Mouse (Mus musculus): ENCODE data around the gene Uhrf2. TPM values are rescaled to one million over a fixed set of nuclear protein-coding genes. Genes with fewer than 3 reads are reported as not detected.
"Not testable (repeated sequence)": the region's sequence is repeated elsewhere in the genome, so short reads cannot be mapped to it uniquely, and the experiment has no call there.

Uhrf2 gene
- polyA plus RNA-seq, 1 experiment from 2014 or later: 54.6 TPM

DNA sequence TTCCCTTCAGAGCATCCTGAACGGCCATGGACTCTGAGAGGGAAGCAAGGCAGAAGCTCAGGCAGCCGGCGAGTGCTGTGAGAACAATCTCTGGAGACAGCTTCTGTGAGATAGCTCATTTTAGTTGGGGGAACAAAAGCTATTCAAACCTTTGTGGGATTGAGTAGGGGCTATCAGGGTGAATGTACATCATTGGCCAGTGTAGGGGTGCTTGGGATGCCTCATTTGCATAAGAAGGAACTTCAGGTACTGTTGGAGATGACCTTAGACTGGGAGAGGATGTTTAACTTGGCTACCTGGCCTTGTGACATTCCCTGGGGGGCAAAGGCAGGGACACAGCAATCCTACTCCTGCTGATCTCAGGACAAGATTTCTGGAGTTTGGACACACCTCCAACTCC, 23.9 kb upstream of the Uhrf2 start:
- H3K4me3 ChIP-seq (ENCODE audit: control insufficient read depth in 1 of 2, insufficient read depth in 1 of 2, low read depth in 1 of 2, low read length in 2 of 2): no peak overlapping the region
- H3K4me2 ChIP-seq (ENCODE audit: low read length): no peak overlapping the region
- no peak overlapping the region for H3K9ac ChIP-seq (ENCODE audit: low read length)
- no peaks in the 10 kb centered on the region for H3K4me1 ChIP-seq (ENCODE audit: control insufficient read depth in 2 of 2, insufficient read depth in 2 of 2, low read length in 2 of 2)
- H3K36me3 ChIP-seq (ENCODE audit: control insufficient read depth, insufficient read depth, low read length): no peaks in the 10 kb centered on the region
- ATAC-seq (ENCODE audit: insufficient number of reproducible peaks, insufficient read depth, low FRiP score, low read depth): no peak
- 68% methylated on average over 3 of the region's 3 CpGs for WGBS
- no peaks in the 10 kb centered on the region for H3K27me3 ChIP-seq (ENCODE audit: control insufficient read depth, insufficient read depth, low read length)
- H3K9me3 ChIP-seq (ENCODE audit: control insufficient read depth, low read length): no peaks in the 10 kb centered on the region
- no peak overlapping the region for H3K27ac ChIP-seq (replicated peaks in 1 of 2; ENCODE audit: control insufficient read depth in 1 of 2, insufficient read depth in 1 of 2, low read depth in 2 of 2, low read length in 2 of 2)

DNA sequence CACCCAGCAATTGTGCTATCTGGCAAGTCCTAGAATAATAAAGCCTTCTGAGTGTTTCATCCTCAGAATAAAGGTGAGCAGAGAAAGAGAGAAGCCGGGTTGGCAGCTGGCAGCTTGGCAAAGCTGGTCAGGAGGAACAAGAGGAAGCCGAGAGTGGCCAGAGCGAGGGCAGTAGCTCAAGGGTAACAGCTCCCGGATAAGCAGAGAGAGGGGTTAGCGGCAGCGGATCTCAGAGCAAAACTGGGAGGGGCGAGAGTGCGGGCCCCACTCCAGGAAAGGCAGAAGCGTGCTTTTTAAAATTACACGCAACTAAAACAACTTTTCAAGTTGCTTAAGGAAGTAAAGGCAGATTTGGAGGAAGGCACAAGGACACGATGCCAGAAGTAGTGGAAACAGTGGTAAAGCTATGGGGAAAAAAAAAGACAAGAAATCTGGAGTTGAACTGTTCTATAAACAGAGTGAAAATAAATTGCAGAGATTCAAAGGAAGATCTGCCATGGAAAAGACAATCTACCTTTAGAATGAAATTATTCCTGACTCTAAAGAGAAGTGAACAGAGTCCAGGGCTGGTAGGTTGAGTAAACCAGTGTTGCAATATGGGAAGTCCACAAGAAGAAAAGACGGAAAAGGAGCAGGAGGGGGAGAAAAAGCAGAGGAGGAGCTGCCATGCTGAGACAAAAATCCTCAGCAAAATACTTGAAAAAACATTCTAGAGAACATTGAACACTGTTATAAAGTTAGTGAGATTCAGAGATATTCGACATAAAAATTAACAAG, 19.6 kb upstream of the Uhrf2 start:
- ATAC-seq (ENCODE audit: insufficient number of reproducible peaks, insufficient read depth, low FRiP score, low read depth): no peak
- Histone ChIP-seq H3K9ac (ENCODE audit: low read length) (no peak overlapping the region), H3K4me2 (ENCODE audit: low read length) (peak overlapping the region; percentile 21), H3K4me1 (ENCODE audit: control insufficient read depth in 2 of 2, insufficient read depth in 2 of 2, low read length in 2 of 2) (peaks cover 0 to 3% of the 10 kb centered on the region in 2 experiments; a peak in 1 of 4 replicates), H3K4me3 (ENCODE audit: control insufficient read depth in 1 of 2, insufficient read depth in 1 of 2, low read depth in 1 of 2, low read length in 2 of 2) (no peak overlapping the region), H3K9me3 (ENCODE audit: control insufficient read depth, low read length) (no peaks in the 10 kb centered on the region), H3K27ac (replicated peaks in 1 of 2; ENCODE audit: control insufficient read depth in 1 of 2, insufficient read depth in 1 of 2, low read depth in 2 of 2, low read length in 2 of 2) (no peak overlapping the region), H3K27me3 (ENCODE audit: control insufficient read depth, insufficient read depth, low read length) (no peaks in the 10 kb centered on the region), H3K36me3 (ENCODE audit: control insufficient read depth, insufficient read depth, low read length) (no peaks in the 10 kb centered on the region)
- 57% methylated on average over 13 of the region's 13 CpGs for WGBS

DNA sequence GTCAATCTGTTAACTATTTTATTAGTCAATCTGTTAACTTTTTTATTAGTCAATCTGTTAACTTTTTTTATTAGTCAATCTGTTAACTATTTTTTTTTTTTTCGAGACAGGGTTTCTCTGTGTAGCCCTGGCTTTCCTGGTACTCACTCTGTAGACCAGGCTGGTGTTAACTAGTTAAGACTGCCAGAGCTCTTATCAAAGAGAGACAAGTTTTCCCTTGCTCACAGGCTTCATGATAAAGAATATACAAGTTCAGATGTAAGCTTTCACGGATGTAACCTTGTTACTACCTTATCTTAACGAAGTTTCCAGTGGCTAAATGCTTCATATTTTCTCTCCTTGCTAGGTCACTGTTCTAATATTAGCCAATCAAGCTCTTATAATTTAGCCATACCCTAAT, 16.0 kb upstream of the Uhrf2 start:
- no peak overlapping the region for H3K27ac ChIP-seq (replicated peaks in 1 of 2; ENCODE audit: control insufficient read depth in 1 of 2, insufficient read depth in 1 of 2, low read depth in 2 of 2, low read length in 2 of 2)
- H3K4me3 ChIP-seq (ENCODE audit: control insufficient read depth in 1 of 2, insufficient read depth in 1 of 2, low read depth in 1 of 2, low read length in 2 of 2): no peak overlapping the region
- no peaks in the 10 kb centered on the region for H3K27me3 ChIP-seq (ENCODE audit: control insufficient read depth, insufficient read depth, low read length)
- no peak for ATAC-seq (ENCODE audit: insufficient number of reproducible peaks, insufficient read depth, low FRiP score, low read depth)
- peaks cover 0 to 3% of the 10 kb centered on the region in 2 experiments; a peak in 1 of 4 replicates for H3K4me1 ChIP-seq (ENCODE audit: control insufficient read depth in 2 of 2, insufficient read depth in 2 of 2, low read length in 2 of 2)
- H3K36me3 ChIP-seq (ENCODE audit: control insufficient read depth, insufficient read depth, low read length): no peaks in the 10 kb centered on the region
- H3K4me2 ChIP-seq (ENCODE audit: low read length): no peak overlapping the region
- no peak overlapping the region for H3K9ac ChIP-seq (ENCODE audit: low read length)
- 51% methylated on average over 3 of the region's 3 CpGs for WGBS
- H3K9me3 ChIP-seq (ENCODE audit: control insufficient read depth, low read length): no peaks in the 10 kb centered on the region

- H3K9ac ChIP-seq (ENCODE audit: low read length): no peak overlapping the region
- H3K27ac ChIP-seq (replicated peaks in 1 of 2; ENCODE audit: control insufficient read depth in 1 of 2, insufficient read depth in 1 of 2, low read depth in 2 of 2, low read length in 2 of 2): no peak overlapping the region
- no peak for ATAC-seq (ENCODE audit: insufficient number of reproducible peaks, insufficient read depth, low FRiP score, low read depth)
- no peak overlapping the region for H3K4me2 ChIP-seq (ENCODE audit: low read length)
- H3K4me3 ChIP-seq (ENCODE audit: control insufficient read depth in 1 of 2, insufficient read depth in 1 of 2, low read depth in 1 of 2, low read length in 2 of 2): no peak overlapping the region
- peaks cover 0 to 3% of the 10 kb centered on the region in 2 experiments; a peak in 1 of 4 replicates for H3K4me1 ChIP-seq (ENCODE audit: control insufficient read depth in 2 of 2, insufficient read depth in 2 of 2, low read length in 2 of 2)
- no peaks in the 10 kb centered on the region for H3K36me3 ChIP-seq (ENCODE audit: control insufficient read depth, insufficient read depth, low read length)
- no peaks in the 10 kb centered on the region for H3K9me3 ChIP-seq (ENCODE audit: control insufficient read depth, low read length)
- 80% methylated on average over 6 of the region's 6 CpGs for WGBS
- no peaks in the 10 kb centered on the region for H3K27me3 ChIP-seq (ENCODE audit: control insufficient read depth, insufficient read depth, low read length)
Measured at GRCm38 (mm10) chr19:30016156-30016555, 14.2 kb upstream of the Uhrf2 start.

- H3K9me3 ChIP-seq (ENCODE audit: control insufficient read depth, low read length); H3K36me3 ChIP-seq (ENCODE audit: control insufficient read depth, insufficient read depth, low read length); H3K9ac ChIP-seq (ENCODE audit: low read length); H3K4me3 ChIP-seq (ENCODE audit: control insufficient read depth in 1 of 2, insufficient read depth in 1 of 2, low read depth in 1 of 2, low read length in 2 of 2); ATAC-seq (ENCODE audit: insufficient number of reproducible peaks, insufficient read depth, low FRiP score, low read depth); H3K4me2 ChIP-seq (ENCODE audit: low read length); H3K4me1 ChIP-seq (ENCODE audit: control insufficient read depth in 2 of 2, insufficient read depth in 2 of 2, low read length in 2 of 2); H3K27me3 ChIP-seq (ENCODE audit: control insufficient read depth, insufficient read depth, low read length); H3K27ac ChIP-seq (replicated peaks in 1 of 2; ENCODE audit: control insufficient read depth in 1 of 2, insufficient read depth in 1 of 2, low read depth in 2 of 2, low read length in 2 of 2): not testable (repeated sequence)
- 91% methylated on average over 10 of the region's 10 CpGs for WGBS
Measured at GRCm38 (mm10) chr19:30023419-30023818, 6.9 kb upstream of the Uhrf2 start.

DNA sequence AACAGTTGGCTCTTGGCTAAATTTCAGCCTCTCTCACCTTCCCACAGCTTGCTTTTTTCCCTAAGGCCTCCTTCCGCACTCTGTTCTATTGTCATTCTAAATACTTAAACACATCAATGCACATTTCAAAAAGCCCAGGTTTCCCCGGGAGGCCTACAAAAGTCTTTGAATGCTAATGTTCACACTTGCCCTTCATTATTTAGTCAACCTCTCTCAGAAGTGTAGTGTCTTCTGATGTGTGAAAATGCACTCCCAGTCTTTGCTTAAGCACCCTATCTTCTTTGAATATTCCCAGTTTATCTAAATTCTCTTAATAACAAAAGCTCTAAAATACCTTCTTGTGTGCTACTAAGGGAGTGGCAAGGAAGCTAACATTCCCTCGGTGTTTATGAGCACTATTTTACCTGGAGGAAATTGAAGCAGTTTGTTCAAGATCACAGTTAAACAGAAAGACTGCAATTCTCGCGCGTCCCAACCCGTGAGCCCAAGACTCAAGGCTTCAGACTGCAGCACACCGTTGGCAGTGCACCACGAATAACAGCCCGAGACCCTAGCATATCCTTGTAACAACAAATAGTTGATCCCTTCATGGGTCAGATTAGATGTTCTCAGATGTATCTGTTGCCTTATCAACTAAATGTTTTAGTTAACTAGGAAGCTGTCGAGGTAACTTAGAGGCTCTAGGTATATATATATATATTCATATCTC, 1.2 kb upstream of the Uhrf2 start:
- no peaks in the 10 kb centered on the region for H3K9me3 ChIP-seq (ENCODE audit: control insufficient read depth, low read length)
- H3K9ac ChIP-seq (ENCODE audit: low read length): no peak overlapping the region
- no peaks in the 10 kb centered on the region for H3K27me3 ChIP-seq (ENCODE audit: control insufficient read depth, insufficient read depth, low read length)
- H3K4me3 ChIP-seq (ENCODE audit: control insufficient read depth in 1 of 2, insufficient read depth in 1 of 2, low read depth in 1 of 2, low read length in 2 of 2): peak overlapping the region in 1 of 2 experiments; percentile 94; a peak in 1 of 4 replicates
- H3K36me3 ChIP-seq (ENCODE audit: control insufficient read depth, insufficient read depth, low read length): no peaks in the 10 kb centered on the region
- H3K27ac ChIP-seq (replicated peaks in 1 of 2; ENCODE audit: control insufficient read depth in 1 of 2, insufficient read depth in 1 of 2, low read depth in 2 of 2, low read length in 2 of 2): peak overlapping the region in 1 of 2 experiments; percentile 95; a peak in 1 of 4 replicates
- peak overlapping the region; percentile 86 for H3K4me2 ChIP-seq (ENCODE audit: low read length)
- no peak for ATAC-seq (ENCODE audit: insufficient number of reproducible peaks, insufficient read depth, low FRiP score, low read depth)
- 53% methylated on average over 11 of the region's 11 CpGs for WGBS
- peaks cover 0 to 13% of the 10 kb centered on the region in 2 experiments; a peak in 3 of 4 replicates for H3K4me1 ChIP-seq (ENCODE audit: control insufficient read depth in 2 of 2, insufficient read depth in 2 of 2, low read length in 2 of 2)

- Histone ChIP-seq H3K4me1 (ENCODE audit: control insufficient read depth in 2 of 2, insufficient read depth in 2 of 2, low read length in 2 of 2) (peaks cover 3 to 24% of the 10 kb centered on the region in 2 experiments), H3K27ac (replicated peaks in 1 of 2; ENCODE audit: control insufficient read depth in 1 of 2, insufficient read depth in 1 of 2, low read depth in 2 of 2, low read length in 2 of 2) (peak overlapping the region; percentile 93 to 95), H3K4me2 (ENCODE audit: low read length) (peak overlapping the region; percentile 86), H3K9me3 (ENCODE audit: control insufficient read depth, low read length) (no peaks in the 10 kb centered on the region), H3K27me3 (ENCODE audit: control insufficient read depth, insufficient read depth, low read length) (no peaks in the 10 kb centered on the region), H3K4me3 (ENCODE audit: control insufficient read depth in 1 of 2, insufficient read depth in 1 of 2, low read depth in 1 of 2, low read length in 2 of 2) (peak overlapping the region; percentile 94 to 99), H3K9ac (ENCODE audit: low read length) (peak overlapping the region; percentile 99), H3K36me3 (ENCODE audit: control insufficient read depth, insufficient read depth, low read length) (no peaks in the 10 kb centered on the region)
- WGBS: under 1% methylated on average over 71 of the region's 92 CpGs
- ATAC-seq (ENCODE audit: insufficient number of reproducible peaks, insufficient read depth, low FRiP score, low read depth): peak; percentile 29
Measured at GRCm38 (mm10) chr19:30030636-30031467, 539 bp downstream of the Uhrf2 start.

Data from heart, embryonic 14.5 days (tissue).